Comparison of ENCODE assay signal across 12 mouse cellular contexts in genomic region chr7:82567811-82568210, GRCm38 (mm10).
"Had no signal": no experiment of that assay in that cellular context is flagged by ENCODE, and none has a peak within 500 bp of the region (broad histone marks: within the 10 kb centered on the region; RNA-seq: fewer than 3 reads in every experiment).

No protein-coding gene starts in this region.

- DNase-seq: left cerebral cortex, postnatal 4 days; liver; liver, embryonic 13.5 days; liver, postnatal 0 days; lung, adult 18-20 months; lung, adult 2 months; lung, embryonic 14.5 days; lung, postnatal 10 days; lung, postnatal 14 days; lung, postnatal 36 days; lung, postnatal 4 days; midbrain, embryonic 14.5 days had no signal
